Mouse (Mus musculus): ENCODE results near the gene Hcn1. TPM values are rescaled to one million over a fixed set of nuclear protein-coding genes. Genes with fewer than 3 reads are reported as not detected.

Gene Hcn1
- total RNA-seq, 2 experiments from 2014 or later = 31.2 to 37.7 TPM

DNA sequence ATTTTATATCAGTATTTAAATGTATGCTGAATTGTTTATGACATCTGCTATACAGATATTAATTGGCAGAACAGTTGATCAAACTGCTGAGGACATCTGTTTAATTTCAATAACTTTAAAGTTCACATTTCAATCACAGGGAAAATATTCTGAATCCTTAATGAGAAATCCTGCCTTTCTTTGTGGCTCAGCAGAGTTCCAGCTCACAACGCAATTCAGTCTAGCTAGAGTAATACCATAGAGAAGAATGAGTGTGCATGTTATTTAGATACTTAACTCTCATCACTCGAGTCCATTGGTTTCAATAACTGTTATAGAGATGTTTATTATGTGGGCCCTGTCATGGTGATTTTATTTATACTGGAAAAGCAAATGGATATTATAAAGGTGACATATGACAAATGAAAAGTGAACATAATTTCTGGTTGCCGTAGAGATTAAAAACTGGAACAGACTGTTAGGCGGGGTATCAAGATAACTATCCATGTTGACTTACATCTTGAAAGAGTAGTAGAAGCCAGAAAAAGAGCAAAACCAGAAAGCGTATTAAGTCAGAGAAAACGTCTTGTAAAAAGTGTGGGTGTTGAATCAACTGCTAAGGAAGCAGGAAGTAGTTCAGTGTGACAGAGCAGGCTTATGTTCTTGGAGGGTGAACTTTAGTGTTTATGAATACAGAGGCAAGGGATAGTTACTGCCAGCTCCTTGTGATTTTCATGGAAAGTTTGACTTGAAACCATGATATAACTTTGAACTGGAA, 250.0 kb downstream of the Hcn1 start:
- peak in 1 of 2 experiments; percentile 45 for DNase-seq (ENCODE audit: low spot score in 2 of 2)

DNA sequence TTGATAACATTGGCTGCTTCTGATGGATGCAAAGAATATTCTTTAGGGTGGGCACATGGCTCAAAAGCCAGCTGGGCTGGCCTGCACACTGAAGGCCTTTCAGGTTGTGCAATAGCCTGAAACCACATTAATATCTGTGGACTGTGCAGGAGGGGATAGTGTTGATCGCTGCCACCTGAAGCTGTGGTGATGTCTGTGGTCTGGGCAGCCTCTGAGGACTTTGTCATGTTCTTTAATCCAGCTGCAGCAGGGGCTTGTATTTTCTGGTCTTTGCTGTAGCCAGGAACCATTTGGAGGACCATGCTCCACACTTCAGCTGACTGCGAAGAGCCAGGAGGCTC, 250.6 kb downstream of the Hcn1 start:
- DNase-seq (ENCODE audit: low spot score in 2 of 2) = no peak

DNA sequence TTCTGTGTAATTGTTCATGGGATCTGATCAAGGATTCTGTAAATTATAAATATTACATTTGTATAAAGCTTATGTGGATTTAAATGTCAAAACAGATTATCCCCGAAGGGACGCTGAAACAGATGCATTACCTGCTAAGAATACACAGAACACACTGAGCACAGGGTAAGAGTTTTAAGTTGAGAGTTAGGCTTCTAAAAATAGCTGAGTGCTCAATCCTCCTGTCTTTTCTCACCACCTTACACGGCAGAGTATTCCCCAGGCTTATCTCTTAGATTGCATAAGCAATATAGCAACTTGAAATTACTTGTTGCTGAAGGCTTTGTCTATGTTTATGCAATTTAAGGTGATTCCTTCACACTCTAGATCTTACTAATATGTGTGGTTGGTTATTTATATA, 256.3 kb downstream of the Hcn1 start:
- no peak for DNase-seq (ENCODE audit: low spot score in 2 of 2)

DNA sequence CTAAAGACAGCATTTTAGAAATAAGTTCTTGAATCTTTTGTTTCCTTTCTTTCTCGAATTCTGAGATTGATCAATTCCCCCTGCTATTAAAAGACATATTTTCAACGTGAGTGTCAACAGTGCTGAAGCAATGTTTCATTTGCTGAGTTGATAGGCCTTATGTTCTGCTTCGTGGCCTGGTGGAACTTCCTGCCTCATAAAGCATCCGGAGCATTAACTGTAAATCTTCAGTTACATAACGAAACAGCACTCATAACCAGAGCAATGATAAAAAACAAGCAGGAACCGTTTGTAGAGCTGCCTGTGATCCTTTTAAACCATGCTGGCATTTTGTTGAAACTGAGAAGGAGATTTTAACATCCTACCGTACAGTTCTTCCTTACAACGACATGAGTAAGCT, 275.7 kb downstream of the Hcn1 start:
- no peak for DNase-seq (ENCODE audit: low spot score in 2 of 2)

DNA sequence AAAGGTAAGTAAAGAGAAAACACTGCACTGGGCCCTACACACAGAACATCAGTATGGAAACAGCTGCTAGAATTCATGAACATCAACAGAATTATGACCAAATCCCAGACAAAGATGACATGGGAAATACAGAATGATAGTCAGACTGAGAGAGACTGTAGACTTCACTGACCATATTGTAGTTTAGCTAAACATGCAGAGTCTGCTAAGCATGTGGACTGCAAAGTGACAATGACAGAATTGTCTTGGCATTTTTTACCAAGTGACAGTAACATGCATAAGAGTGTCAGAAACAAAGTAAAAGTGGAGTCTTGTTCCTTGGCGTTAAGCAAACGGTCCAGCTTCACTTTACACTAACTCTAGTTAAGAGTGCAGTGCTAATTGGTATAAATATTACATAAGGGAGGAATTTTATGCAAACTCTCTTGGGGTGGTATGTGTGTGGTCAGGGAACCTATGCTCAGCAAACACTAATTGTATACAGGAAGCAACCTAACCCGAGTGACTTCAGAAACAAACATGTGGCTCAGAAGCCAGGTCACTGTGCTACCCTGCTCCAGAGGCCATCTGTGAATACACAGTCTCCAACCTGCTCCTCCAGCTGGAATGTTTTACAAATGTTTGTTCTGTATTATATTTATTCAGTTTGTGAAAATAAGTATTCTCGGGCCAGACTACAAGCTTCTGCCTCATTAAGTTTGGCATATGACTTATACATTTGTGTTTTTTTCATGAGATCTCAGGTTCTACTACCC, 278.5 kb downstream of the Hcn1 start:
- peak in 1 of 2 experiments; percentile 17 for DNase-seq (ENCODE audit: low spot score in 2 of 2)

DNA sequence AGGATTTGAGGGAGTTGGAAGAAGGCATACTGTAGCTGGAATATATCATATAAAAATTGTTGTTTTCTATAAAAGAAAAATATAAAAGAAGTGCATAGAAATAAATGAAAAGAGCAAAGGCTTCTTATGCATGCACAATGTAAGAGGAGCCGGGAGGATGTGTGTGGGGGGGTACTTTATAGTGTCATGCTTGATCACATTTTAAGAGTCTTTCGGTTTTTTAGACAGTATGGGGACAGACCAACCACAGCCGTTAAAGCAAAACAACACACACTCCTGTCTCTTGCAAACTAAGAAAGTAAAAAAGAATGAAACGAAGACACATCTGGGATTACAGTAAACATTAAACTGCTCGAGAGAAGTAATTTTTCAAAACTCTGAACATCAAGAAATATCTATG, 290.0 kb downstream of the Hcn1 start:
- DNase-seq (ENCODE audit: low spot score in 2 of 2) = no peak

DNA sequence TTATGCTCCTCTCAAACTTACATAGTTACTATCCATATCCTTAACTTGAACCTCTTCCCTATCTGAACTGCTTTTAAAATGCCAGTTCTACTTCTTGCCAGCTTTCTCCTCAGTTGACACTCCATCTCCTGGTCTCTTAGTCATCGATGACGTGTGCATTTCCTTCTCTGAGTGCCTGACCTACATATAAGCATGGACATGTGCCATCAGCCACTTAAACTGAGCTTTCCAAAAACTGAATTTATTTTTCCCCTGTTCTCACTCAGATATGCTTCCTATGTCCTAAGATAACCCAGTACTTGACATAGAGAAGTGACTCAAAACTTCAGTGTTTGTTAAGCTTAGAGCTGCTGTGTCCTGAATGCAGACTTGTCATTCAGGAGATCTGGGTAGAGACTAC, 295.9 kb downstream of the Hcn1 start:
- DNase-seq (ENCODE audit: low spot score in 2 of 2) = no peak

DNA sequence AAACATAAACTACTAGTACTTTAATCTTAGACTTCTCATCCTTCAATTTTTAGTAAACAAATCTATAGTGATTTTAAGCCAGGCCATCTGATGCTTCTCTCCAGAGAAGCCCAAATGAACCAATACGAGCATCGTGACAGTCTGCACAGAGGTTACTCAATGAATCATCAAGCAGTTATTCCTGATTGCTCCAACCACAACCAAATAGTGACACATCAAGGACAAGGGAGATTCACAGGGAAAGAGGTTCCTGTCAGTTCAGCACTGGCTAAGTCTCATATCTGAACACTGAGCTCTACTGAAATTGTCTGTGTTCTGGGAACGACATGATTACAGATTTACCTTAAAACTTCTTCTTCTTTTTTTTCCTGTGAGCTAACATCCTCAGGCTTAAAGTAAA, 305.7 kb downstream of the Hcn1 start:
- DNase-seq (ENCODE audit: low spot score in 2 of 2) = no peak

DNA sequence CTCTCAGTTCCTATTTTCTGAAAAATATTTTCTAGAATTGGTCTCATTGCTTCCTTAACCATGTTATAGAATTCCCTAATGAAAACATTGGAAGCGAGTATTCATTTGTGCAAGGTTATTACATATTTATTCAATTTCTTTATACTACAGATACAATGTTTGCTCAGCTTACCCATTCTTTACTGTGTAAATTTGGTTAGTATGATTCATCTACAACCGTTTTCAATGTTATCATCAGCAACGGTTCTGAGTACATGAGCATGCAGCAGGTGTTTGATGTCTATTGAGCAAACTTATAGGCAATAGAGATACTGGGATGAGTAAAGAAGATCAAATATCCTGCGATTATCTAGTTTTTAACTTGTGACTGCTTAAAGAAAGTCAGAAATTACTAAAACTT, 327.6 kb downstream of the Hcn1 start:
- DNase-seq (ENCODE audit: low spot score in 2 of 2) = no peak

DNA sequence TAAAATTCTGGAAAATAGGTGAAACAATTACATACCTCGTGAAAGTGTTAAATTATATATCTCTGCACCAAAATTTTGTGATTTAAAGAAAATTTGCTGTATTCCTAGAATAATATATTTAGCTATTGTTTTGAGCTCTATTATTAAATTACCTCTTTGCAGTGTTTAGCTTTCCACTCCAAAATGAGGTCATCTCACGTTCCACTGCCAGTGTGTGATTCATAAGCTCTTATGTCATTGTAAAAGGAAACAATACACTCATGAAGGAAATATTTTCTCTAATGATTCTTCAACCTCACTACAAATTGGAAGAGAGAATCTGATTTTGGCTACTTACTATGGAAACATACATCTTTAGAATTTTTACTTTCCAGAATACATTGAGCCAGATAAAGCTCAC, 329.6 kb downstream of the Hcn1 start:
- no peak for DNase-seq (ENCODE audit: low spot score in 2 of 2)

DNA sequence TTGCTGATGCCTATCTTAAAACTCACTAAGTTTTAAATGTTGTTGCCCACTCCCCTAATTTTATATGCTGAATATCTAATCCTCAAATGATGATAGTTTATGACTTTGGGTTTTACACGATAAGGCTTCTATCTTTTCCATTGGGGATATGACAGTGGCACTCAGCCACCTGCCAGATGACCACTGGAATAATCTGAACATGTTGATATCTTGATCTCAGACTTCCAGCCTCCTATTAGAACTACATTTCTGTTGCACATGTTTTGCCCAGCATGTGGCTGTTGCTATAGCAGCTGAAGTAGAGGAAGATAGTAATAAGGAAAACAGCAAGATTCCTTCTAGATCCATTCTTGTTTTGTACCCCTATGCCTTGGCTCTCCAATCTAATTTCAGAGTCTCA, 336.6 kb downstream of the Hcn1 start:
- DNase-seq (ENCODE audit: low spot score in 2 of 2) = no peak

DNA sequence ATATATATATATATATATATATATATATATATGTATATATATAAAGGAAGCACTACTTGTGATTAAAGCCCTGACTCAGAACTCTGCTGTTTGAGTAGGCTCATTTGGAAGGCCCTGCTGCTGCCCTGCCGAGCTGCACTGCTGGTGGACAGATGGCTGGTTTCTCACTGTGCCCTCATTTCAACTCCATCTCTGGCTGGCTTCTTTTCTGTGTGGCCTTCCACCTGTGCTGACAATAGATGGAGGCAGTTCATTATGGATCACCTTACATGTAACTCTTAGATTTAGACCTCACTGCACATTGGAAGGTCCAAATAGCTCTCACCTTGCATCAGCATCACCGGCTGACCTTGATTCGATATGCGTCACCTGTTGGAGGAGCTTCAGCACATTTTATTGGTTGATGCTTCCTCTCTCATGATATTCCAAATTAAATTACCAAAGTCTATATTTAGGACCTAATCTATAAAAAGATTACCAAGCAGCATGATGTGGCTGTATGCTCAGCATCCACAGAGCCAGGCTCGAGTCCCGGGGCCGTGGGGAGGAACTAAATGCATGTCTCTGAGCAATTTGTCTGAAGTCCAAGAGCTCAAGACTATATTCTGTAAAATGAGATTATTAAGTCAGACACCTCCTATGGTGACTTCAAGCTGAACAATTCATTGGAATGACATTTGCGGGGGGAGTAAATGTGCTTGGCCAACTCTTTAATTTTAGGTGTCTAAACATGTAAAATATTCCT, 338.6 kb downstream of the Hcn1 start:
- peak in 1 of 2 experiments; percentile 18 for DNase-seq (ENCODE audit: low spot score in 2 of 2)

DNA sequence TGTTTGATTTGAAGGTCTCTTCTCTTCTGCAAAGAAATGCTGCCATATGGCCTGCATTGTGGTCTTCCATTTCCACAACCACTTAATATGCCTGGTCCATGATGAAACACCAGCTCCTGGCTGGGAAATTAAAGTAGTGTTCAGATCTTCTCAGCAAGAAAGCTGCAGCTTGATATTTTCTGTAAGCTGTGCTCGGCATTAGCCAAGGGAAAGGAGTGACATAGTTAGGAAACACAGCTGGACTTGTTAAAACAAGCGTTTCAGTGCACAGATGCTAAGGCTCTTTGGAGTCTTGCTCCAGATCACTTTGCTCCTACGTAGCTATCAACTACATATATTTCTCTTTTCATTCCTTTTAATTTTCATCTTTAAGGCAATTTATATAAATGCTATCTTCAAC, 344.7 kb downstream of the Hcn1 start:
- no peak for DNase-seq (ENCODE audit: low spot score in 2 of 2)

DNA sequence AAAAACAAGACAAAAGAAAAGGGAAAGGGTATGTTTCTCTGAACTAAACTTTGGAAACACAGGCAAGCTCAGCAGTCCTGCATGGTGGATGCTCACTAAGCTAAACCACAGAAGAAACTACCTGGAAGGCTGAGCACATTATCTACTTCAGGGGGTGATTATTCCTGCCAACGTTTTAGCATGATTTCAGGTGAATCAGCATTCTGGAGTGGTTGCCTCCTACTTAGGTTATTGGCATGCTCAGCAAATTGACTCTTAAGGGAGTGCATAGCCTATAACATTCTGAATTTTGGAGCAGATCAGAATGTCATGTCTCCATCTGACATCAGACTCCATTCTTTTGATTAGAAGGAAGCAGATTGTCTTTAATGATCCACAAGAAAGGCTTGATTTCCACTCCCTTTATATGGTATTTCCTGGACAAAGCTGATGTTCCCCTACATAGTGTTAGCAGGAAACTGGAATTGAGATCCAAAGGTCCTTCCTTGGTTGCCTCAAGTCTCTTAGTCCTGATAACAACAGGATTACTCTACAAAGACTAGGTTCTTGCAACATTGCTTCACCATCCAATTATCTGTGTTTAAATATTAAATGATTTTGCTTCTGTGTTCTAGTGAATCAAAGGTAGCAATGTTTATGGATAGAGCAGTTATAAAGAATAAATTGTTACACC, 345.7 kb downstream of the Hcn1 start:
- no peak for DNase-seq (ENCODE audit: low spot score in 2 of 2)

DNA sequence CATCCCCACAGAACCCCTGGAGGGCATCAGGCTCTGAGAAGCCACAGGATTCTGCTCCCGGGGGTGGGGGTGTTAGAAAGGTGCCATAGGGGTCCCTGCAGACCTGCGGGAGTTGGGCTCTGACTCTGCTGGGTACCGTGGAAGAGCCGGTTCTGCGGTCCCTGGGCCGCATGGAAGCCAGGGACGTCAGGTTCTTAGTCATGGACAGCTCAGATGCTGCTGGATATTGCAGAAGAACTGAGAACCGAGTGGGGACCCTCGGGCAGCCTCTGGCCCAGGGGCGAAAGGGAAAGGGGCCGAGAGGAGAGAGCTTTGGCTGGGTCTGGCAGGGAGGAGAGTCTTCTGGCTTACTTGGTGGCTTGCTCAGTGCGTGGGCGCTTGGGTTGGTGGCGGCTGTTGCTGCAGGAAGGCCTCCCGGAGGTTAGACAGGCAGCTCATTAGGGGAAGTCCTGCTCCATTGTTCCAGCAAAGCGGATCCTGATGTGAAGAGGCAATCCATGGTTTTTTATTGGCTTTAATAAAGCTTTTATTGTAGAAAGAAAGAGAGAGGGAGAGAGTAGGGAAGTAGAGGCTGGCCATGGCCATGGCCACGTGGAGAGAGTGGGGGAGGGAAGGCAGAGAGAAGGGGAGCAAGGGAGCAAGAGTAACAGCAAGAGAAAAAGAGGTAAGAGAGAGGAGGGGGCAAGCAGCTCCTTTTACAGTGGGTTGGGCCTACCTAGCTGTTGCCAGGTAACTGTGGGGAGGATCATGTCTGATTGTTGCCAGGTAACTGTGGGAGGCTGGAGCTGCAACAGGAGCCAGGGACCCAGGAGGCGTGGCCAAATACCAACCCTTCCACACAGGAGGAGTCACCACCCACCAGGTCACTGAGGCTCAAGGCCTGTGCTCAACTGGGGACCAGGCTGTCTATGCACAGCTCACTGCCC, 356.6 kb downstream of the Hcn1 start:
- no peak for DNase-seq (ENCODE audit: low spot score in 2 of 2)

DNA sequence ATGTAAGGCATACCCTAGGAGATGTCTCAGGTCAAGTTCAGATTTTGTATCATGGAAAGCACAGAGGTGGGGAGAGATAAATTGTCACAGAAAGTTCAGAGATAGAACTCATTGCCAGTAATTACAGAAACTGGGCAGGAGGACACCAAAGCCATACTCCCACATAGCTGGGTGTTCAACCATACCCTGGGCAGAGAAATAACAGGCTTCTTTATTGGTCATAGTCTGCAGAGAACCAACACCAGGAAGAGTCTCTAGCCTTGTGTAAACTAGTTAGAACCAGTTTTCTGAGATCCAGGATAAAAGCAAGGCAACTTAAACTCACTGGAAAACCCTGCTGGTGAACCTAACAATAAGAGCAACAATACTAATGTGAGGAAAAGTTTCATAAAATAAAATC, 362.5 kb downstream of the Hcn1 start:
- DNase-seq (ENCODE audit: low spot score in 2 of 2) = no peak

DNA sequence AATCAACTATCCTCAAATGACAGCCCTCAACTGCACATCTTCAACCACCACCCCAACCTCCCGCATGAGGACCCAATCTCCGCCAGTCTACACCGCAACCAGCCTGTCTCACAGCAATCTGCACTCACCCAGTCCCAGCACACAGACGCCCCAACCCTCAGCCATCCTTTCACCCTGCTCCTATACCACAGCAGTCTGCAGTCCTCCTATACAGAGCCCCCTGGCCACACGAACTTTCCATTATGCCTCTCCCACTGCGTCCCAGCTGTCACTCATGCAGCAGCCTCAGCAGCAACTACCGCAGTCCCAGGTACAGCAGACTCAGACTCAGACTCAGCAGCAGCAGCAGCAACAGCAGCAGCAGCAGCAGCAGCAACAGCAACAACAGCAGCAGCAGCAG, 373.3 kb downstream of the Hcn1 start:
- DNase-seq (ENCODE audit: low spot score in 2 of 2) = no peak

DNA sequence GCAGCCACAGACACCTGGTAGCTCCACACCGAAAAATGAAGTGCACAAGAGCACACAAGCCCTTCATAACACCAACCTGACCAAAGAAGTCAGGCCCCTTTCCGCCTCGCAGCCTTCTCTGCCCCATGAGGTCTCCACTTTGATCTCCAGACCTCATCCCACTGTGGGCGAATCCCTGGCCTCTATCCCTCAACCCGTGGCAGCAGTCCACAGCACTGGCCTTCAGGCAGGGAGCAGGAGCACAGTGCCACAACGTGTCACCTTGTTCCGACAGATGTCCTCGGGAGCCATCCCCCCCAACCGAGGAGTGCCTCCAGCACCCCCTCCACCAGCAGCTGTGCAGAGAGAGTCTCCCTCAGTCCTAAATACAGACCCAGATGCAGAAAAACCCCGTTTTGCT, 373.7 kb downstream of the Hcn1 start:
- no peak for DNase-seq (ENCODE audit: low spot score in 2 of 2)

DNA sequence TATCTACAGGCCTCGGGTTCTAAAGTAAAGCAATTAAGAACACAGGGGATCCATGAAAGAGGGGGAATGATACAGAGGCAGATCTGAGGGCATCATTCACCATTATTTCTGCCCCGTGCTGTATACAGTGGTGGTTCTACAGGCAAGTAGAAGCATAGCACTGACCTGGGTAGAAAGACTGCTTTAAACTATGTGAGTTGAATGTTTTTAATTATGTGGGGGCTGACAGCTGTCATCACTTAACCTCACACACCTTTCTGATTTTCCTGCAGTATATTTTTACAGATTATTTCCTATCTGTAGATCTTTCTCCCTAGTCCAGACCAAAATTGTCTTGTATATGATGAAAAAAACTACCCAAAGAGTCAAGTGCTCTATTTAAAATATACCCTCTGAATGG, 382.2 kb downstream of the Hcn1 start:
- no peak for DNase-seq (ENCODE audit: low spot score in 2 of 2)

DNA sequence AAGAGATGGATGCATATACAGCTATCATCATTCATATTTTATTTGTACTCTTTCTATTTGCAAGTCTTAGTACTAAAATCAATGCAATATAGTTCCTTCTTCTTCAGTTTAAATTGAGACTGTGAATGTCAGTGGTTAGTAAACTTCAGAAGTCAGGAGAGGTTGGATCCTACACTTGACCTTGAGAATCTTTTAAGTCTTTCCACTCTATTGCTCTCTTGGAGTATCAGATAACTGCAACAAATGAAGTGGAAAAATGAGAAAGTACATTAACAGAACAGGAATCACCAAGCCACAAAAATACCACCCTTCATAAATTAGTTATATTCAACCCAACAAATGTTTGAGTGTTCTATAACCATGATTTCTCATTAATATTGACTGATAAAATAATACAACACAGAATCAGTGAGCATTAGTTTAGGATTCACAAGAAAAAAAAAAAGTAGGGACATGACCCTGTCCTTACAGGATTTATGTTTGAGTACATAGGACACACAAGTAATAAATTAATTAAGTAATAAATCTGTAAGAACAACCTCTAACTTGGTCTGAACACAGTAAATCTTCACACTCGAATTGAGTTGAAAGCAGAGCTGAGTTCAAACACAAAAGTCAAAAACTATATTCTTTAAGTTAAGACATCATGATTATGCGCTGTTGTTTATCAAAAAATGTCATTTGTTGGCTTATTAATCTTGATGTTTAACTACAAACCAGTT, 397.8 kb downstream of the Hcn1 start:
- DNase-seq (ENCODE audit: low spot score in 2 of 2) = no peak
